Mouse (Mus musculus): ENCODE data around the gene Il10rb. TPM values are rescaled to one million over a fixed set of nuclear protein-coding genes. Genes with fewer than 3 reads are reported as not detected.

Il10rb gene
- total RNA-seq, 1 experiment from 2014 or later, result 144 TPM

GRCm38 (mm10) chr16:91379412-91379811 lies 26.6 kb upstream of the Il10rb start:
- no peak for ATAC-seq (ENCODE audit: extremely low read depth, insufficient number of reproducible peaks, low FRiP score, poor library complexity, severe bottlenecking)

GRCm38 (mm10) chr16:91380151-91380550 lies 25.8 kb upstream of the Il10rb start:
- ATAC-seq (ENCODE audit: extremely low read depth, insufficient number of reproducible peaks, low FRiP score, poor library complexity, severe bottlenecking), result no peak

- ATAC-seq (ENCODE audit: extremely low read depth, insufficient number of reproducible peaks, low FRiP score, poor library complexity, severe bottlenecking), result no peak
Observed at GRCm38 (mm10) chr16:91381606-91382005, 24.4 kb upstream of the Il10rb start.

DNA sequence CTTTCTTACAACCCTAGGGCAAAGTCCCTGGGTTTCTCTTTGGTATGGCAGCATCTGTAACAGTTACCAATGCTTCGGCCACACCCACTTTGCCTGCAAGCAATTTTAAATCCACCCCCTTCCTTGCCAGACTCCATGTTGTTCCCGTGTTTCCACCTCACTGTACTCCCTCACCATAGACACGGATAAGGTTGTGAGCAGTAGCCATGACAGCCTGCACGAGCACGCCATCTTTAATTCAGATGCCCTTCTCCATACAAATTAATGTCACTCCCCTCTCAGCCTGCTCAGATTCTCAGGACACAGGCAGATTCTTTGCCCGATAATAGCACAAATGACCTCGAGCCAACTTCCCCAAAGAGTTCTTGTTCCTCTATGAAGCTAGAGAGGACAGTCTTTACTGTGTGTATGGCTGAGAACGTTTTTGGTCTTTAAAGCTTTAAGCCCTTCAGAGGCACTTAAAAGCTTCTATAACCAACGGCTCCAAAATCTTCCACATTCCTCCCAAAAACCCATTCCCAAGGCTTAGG lies 23.6 kb upstream of the Il10rb start:
- no peak for ATAC-seq (ENCODE audit: extremely low read depth, insufficient number of reproducible peaks, low FRiP score, poor library complexity, severe bottlenecking)

DNA sequence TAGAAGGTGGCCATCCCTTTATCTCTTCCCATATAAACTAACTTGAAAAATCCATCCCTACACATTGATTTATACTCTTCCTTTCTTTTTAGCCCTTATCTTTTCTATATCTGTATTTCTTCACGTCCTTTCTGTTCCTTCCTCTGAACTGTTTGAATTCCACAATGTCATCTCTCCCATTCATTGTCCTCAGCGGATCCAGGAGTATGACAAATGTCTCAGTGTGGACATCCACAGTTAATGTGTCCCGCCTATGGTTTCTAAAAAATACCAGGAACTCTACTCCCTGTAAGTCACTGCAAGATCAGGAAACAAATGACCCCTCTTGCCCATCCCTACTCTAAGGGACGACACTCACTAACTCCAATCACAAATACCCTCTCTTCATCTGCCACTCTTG lies 21.7 kb upstream of the Il10rb start:
- no peak for ATAC-seq (ENCODE audit: extremely low read depth, insufficient number of reproducible peaks, low FRiP score, poor library complexity, severe bottlenecking)

GRCm38 (mm10) chr16:91385621-91386020 lies 20.3 kb upstream of the Il10rb start:
- no peak for ATAC-seq (ENCODE audit: extremely low read depth, insufficient number of reproducible peaks, low FRiP score, poor library complexity, severe bottlenecking)

GRCm38 (mm10) chr16:91386419-91387120 lies 19.4 kb upstream of the Il10rb start:
- ATAC-seq (ENCODE audit: extremely low read depth, insufficient number of reproducible peaks, low FRiP score, poor library complexity, severe bottlenecking), result no peak

DNA sequence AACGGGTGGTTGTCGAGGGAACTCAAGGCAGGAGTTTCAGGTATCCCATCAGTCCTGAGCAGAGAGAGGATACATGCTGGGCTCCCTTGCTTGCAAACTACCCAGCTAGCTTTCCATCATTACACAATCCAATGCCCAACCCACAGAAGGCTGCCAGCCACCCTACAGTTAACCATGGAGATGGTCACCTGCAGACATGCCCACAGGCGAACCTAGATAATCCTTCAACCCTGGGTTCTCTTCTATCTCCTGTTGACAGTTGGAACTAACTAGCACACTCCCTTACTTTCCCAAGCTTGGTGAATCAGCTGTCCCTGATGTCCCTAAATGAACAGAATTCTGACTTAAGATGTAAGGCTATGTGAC lies 18.9 kb upstream of the Il10rb start:
- no peak for ATAC-seq (ENCODE audit: extremely low read depth, insufficient number of reproducible peaks, low FRiP score, poor library complexity, severe bottlenecking)

DNA sequence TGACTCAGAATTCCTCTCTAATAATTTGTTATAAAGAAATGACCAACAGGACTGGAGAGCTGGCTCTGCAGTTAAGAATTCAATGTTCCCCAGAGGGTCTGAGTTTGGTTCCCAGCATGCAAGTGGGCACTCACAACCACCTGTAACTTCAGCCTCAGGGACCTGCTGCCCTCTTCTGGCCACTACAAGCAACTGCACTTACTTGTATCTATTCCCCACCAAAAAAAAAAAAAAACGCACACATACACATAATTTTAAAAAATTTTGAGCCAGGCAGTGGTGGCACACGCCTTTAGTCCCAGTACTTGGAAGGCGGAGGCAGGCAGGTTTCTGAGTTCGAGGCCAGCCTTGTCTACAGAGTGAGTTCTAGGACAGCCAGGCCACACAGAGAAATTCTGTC lies 15.9 kb upstream of the Il10rb start:
- ATAC-seq (ENCODE audit: extremely low read depth, insufficient number of reproducible peaks, low FRiP score, poor library complexity, severe bottlenecking), result 0 out of 2 replicates have a peak, but pooled peaks have one; percentile 39

DNA sequence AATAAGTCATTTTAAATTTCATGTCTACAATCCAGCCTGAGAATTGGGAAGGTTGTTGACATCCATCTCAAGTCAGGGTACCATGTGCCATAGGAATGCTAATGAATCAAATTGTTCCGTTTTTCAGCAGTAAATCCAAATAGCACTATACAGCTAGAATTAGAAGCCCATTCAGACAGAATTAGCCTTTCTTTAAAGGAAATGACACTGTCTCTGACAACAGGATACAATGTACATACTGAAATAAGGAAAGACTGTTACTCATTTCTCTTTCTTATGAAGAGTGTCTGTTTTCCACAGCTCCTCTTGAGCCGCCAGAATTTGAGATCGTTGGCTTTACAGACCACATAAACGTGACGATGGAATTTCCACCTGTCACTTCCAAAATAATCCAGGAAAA lies 14.5 kb upstream of the Il10rb start, which contains the start of gene Gm21970:
Gene Gm21970, plus strand, starts transcription at position 301 of the 400 bp plus-strand sequence.
- ATAC-seq (ENCODE audit: extremely low read depth, insufficient number of reproducible peaks, low FRiP score, poor library complexity, severe bottlenecking), result no peak

GRCm38 (mm10) chr16:91394826-91395410 lies 11.0 kb upstream of the Il10rb start:
- no peak for ATAC-seq (ENCODE audit: extremely low read depth, insufficient number of reproducible peaks, low FRiP score, poor library complexity, severe bottlenecking)

DNA sequence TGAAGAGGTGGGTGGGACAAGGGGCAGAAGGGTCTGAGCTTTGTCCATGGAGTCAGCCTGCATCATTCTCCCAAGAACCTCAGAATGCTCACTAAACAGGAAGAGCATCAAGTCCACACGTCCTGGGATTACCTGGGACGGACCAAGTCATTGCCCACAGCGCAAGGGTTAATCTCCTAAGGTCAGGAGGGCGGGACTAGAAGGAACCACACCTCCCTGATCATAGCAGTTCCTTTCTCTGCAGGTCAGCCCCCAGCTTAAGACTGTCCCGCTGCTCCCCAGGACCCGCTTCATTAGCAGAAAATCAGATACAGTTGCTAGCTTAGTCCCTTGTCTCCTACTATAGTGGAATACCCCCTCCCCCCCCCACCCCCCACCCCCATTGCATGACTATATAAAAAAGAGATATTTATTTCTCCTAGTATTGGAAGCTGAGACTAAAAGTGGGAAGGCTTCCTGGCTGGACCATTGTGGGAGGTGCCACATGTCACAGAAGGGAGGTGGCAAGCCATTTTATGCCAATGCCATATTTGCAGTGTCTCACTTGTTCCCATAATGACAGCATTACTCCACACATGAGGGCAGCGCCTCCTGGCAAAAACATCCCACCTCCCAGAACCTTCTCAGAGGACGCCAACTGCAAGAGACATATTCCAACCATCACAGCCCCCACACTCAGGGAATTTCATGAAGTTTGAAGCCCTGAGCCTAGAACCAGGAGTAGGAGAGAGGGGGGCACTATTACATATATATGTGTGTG lies 10.2 kb upstream of the Il10rb start:
- no peak for ATAC-seq (ENCODE audit: extremely low read depth, insufficient number of reproducible peaks, low FRiP score, poor library complexity, severe bottlenecking)

GRCm38 (mm10) chr16:91396844-91397537 lies 9.0 kb upstream of the Il10rb start:
- ATAC-seq (ENCODE audit: extremely low read depth, insufficient number of reproducible peaks, low FRiP score, poor library complexity, severe bottlenecking), result no peak

DNA sequence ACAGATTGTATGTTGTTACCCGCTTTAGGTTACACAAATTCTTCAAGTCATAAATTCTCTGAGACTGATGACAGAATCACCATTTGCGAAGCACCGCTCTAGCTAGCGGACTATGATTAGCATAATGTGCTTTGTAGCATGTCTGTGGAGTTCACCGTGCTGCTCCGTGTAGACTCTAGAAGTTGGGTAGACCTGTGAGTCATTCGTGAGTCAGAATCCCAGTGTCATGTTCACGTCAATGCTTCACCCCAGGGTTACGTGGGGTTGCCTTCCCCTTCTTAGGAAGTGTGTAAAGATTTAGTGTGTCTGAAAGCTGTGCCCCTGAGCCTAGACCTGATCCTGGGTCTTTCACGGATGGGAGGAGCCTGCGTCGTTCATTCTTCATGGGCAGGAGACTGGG lies 7.9 kb upstream of the Il10rb start:
- ATAC-seq (ENCODE audit: extremely low read depth, insufficient number of reproducible peaks, low FRiP score, poor library complexity, severe bottlenecking), result peak; percentile 92

DNA sequence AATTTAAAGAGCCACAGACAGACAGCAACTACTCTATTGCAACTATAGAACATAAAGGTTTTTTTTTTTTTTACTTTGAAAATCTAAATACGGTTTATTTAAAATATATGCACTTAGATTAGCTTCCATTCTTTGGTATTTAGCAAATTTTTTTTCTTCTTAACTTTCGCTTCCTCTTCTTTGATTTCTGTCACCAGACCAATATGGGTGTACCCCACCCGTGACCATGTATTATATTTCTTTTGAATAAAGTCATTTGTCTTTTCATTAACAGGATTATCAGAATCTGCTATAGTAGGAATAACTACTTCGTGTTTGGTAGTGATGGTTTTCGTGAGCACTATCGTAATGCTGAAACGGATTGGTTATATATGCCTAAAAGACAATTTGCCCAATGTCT lies 7.0 kb upstream of the Il10rb start:
- ATAC-seq (ENCODE audit: extremely low read depth, insufficient number of reproducible peaks, low FRiP score, poor library complexity, severe bottlenecking), result no peak

DNA sequence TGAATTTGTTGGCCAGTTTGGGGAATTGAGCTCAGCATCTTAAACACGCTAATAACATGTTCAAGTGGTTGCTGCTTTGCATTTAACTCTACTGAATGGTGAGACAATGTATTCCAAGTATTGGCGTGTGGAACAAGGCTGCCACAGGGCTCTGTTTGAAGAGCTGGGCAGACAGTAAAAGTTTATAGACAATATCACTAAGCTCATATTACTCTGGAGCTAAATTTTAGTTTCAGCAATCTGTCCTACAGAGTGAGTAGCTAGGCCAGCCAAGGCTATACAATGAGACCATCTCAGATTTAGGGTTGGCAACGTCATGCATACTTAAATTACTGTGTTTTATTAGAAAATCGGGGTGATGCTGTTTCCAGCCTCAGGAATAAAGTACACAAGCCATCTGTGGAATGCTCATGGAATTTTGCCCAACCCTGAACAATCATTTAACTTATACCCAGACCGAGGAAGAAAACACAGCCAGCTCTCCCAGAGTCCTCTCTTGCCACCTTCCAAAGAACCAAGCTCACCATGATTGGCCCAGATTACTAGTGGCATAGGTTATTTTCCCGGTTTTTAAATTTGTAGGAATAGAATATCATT lies 4.3 kb upstream of the Il10rb start:
- no peak for ATAC-seq (ENCODE audit: extremely low read depth, insufficient number of reproducible peaks, low FRiP score, poor library complexity, severe bottlenecking)

DNA sequence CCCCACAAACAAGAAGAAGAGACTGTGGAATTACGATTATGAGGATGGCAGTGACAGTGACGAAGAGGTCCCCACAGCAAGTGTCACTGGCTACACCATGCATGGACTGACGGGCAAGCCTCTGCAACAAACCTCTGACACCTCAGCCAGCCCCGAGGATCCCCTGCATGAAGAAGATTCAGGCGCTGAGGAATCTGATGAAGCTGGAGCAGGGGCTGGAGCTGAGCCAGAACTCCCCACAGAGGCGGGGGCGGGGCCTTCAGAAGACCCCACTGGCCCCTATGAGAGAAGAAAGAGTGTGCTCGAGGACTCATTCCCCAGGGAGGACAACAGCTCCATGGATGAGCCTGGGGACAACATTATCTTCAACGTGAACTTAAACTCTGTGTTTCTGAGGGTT lies 2.2 kb upstream of the Il10rb start:
- ATAC-seq (ENCODE audit: extremely low read depth, insufficient number of reproducible peaks, low FRiP score, poor library complexity, severe bottlenecking), result no peak

- ATAC-seq (ENCODE audit: extremely low read depth, insufficient number of reproducible peaks, low FRiP score, poor library complexity, severe bottlenecking), result no peak
Observed at GRCm38 (mm10) chr16:91404187-91404586, 1.8 kb upstream of the Il10rb start.

All from neutrophil, adult 5-6 weeks (primary cell).